Mouse (Mus musculus): ENCODE data around the gene Zfp740. TPM values are rescaled to one million over a fixed set of nuclear protein-coding genes. Genes with fewer than 3 reads are reported as not detected.
A peak's percentile ranks its signal among the peaks of the same experiment; 100 is the strongest.
"Not testable (repeated sequence)": the region's sequence is repeated elsewhere in the genome, so short reads cannot be mapped to it uniquely, and the experiment has no call there.

The Zfp740 gene
- polyA plus RNA-seq, 1 experiment from 2014 or later: 52.7 TPM

DNA sequence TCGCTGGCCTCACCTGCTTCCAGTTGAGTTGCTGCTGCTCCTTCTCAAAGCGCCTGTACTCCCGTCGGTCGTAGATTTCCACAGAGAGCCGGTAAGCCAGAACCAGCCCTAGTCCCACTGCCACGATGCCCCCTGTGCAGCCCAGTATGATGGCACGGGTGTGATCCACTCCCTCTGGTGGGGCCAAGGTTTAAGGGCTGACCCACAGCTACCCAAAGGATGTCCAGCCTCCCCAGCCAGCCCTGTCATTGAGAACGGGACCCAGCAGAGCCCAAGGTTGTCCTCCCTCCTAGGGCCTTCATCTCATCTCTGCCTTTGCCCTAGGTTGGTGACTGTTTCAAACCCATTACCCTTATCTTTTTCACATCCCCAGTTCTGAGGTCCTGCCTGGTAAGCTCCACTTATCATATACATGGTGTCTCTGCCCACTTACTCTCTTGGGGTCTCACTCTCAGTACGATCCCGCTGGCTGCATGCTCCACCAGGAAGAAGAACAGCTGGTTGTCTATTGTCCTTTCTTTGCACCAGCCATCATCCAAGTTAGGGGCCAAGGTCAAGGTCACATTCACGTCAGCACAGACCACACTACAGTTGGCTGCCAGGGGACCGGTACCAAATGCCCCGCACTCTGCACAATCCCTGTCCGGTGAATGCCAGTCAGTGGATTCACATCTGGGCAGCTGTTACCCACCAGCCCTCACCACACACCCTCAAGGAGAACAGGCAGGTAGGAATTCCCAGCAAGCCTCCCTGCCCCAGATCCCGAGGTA, 13.6 kb downstream of the Zfp740 start:
- 79% methylated on average over 16 of the region's 16 CpGs for WGBS
- H3K4me1 ChIP-seq (replicated peaks): no peaks in the 10 kb centered on the region
- H3K27me3 ChIP-seq: no peaks in the 10 kb centered on the region
- ATAC-seq (ENCODE audit: low FRiP score, low read depth): no peak
- H3K9me3 ChIP-seq: no peaks in the 10 kb centered on the region
- H3K27ac ChIP-seq (replicated peaks): no peak overlapping the region
- no peak overlapping the region for H3K9ac ChIP-seq
- no peak overlapping the region for H3K4me3 ChIP-seq
- H3K4me2 ChIP-seq: no peak overlapping the region
- peaks cover 37% of the 10 kb centered on the region for H3K36me3 ChIP-seq

DNA sequence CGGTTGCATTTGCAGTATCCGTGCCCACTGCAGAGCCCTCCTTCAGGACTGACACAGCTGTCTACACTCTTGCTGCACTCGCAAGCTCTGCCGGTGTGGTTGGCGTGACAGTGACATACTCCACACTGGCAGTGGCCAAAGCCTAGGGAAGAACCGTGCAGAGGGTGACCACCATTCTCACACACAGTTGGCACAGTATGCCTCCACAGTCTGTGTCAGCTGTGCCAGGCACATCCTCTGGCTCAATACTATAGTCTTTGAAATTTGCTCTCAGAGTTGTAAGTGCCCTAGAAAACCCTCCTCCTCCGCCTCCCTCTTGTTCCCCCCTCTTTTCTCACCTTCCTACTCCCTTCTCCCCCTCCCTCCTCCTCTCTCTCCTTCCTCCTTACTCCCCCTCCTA, 14.3 kb downstream of the Zfp740 start:
- H3K27me3 ChIP-seq: 0 out of 2 replicates have a peak, but pooled peaks cover 3% of the 10 kb centered on the region
- ATAC-seq (ENCODE audit: low FRiP score, low read depth): no peak

DNA sequence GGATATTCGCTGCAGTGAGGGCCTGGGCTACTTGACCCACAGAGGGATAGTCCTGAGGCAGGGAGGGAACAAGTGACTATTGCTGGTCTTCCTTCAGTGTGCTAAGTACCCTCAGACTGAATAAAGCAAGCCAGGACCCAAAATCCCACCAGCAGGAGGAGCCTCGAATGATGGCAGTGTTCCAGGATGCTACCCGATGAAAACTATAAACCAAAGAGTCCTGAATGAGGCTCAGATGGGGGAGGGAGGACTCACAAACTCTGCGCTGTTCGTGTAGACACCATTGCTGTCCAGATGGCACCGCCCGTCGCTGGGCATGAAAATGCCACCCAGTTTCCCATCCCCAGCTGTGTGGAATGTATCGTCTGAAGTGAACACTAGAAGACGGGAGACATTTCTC, 19.3 kb downstream of the Zfp740 start:
- Histone ChIP-seq H3K9me3 (no peaks in the 10 kb centered on the region), H3K4me3 (no peak overlapping the region), H3K27ac (replicated peaks) (no peak overlapping the region), H3K27me3 (peaks cover 28% of the 10 kb centered on the region), H3K36me3 (no peaks in the 10 kb centered on the region), H3K9ac (no peak overlapping the region), H3K4me1 (replicated peaks) (peaks cover 12% of the 10 kb centered on the region), H3K4me2 (no peak overlapping the region)
- WGBS: 55% methylated on average over 10 of the region's 10 CpGs
- ATAC-seq (ENCODE audit: low FRiP score, low read depth): no peak

More for the DNA sequence above, 14.3 kb downstream of the Zfp740 start:
- H3K9ac ChIP-seq: no peak overlapping the region
- WGBS: 85% methylated on average over 7 of the region's 7 CpGs
- H3K4me1 ChIP-seq (replicated peaks): no peaks in the 10 kb centered on the region
- H3K27ac ChIP-seq (replicated peaks): no peak overlapping the region
- no peak overlapping the region for H3K4me3 ChIP-seq
- no peak overlapping the region for H3K4me2 ChIP-seq
- H3K9me3 ChIP-seq: no peaks in the 10 kb centered on the region
- H3K36me3 ChIP-seq: peaks cover 30% of the 10 kb centered on the region

DNA sequence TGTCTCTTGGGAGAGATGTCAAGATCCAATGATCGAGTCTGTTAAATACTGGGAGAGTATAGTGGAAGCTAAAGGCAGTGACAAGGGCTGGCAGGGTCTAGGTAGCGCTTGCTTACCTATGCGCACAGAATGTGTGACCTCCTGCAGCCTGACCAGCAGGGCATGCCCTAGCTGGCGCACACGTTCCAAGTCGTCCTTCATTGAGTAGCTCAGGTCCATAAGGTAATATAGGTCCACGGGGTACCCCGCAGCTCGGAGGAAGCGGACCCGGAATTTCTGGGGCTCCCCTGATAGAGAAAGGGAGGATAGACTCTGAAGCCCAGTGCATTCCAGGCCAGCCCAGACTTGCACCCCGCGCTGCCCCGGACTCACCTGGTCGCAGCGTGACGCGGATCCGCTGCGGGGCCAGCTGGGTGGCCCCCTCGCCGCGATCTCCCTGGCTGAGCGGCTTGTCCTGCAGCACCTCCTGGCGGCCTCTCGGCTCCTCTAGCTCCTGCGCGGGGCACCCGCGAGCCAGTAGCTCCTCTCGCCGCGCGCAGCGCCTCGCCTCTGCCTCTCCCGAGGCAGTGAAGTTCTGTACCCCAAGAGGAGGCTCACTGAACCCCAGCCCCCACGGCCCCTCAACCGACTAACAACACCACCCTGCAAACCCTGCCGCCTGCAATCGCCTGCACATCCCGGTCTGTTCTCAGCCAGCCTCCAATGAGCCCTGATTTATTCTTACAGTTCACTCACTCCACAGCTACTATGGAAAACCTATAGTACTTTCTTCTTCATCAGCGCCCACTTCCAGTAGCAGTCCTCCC, 21.3 kb downstream of the Zfp740 start:
- H3K27me3 ChIP-seq: peaks cover 28% of the 10 kb centered on the region
- H3K4me2 ChIP-seq: peak overlapping the region; percentile 90
- H3K27ac ChIP-seq (replicated peaks): no peak overlapping the region
- 2% methylated on average over 43 of the region's 43 CpGs for WGBS
- peak; percentile 87 for ATAC-seq (ENCODE audit: low FRiP score, low read depth)
- H3K9me3 ChIP-seq: no peaks in the 10 kb centered on the region
- H3K4me3 ChIP-seq: peak overlapping the region; percentile 41
- peak overlapping the region; percentile 35 for H3K9ac ChIP-seq
- H3K4me1 ChIP-seq (replicated peaks): peaks cover 12% of the 10 kb centered on the region
- H3K36me3 ChIP-seq: no peaks in the 10 kb centered on the region

DNA sequence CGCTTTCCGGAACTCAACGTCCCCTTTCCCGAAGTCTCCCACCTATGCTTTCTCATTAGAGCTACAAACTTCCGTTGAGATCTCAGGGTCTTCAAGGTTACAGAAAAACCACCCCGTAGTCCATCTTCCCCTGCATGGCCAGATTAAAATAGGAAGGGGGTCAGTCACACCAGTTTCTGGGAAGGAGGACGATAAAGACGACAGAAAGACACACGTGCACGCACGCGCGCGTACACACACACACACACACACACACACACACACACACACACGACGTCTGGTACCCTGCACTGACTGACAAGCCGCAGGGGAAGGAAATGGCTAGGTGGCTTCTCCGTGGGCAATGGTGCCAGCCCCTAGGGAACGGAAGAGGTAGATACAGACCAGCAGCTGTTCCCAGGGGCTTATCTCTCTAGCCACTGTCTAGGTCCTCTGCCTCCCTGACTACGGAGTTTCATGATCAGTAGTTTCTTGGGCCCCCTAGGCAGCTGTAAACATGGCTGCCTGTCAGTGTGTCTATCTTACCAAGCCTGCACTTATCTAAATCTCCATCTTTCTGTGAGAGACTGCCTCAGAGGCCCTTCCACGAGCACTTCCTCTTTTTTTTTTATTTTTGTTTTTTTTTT, 22.1 kb downstream of the Zfp740 start:
- Histone ChIP-seq H3K4me2 (peak overlapping the region; percentile 90), H3K9me3 (no peaks in the 10 kb centered on the region), H3K4me1 (replicated peaks) (peaks cover 12% of the 10 kb centered on the region), H3K27me3 (peaks cover 28% of the 10 kb centered on the region), H3K36me3 (no peaks in the 10 kb centered on the region), H3K9ac (0 out of 2 replicates have a peak overlapping the region, but pooled peaks have one; percentile 35), H3K4me3 (peak overlapping the region; percentile 41), H3K27ac (replicated peaks) (no peak overlapping the region)
- 21% methylated on average over 19 of the region's 21 CpGs for WGBS
- ATAC-seq (ENCODE audit: low FRiP score, low read depth): peak; percentile 31; the same call in 1 of the 2 replicates

DNA sequence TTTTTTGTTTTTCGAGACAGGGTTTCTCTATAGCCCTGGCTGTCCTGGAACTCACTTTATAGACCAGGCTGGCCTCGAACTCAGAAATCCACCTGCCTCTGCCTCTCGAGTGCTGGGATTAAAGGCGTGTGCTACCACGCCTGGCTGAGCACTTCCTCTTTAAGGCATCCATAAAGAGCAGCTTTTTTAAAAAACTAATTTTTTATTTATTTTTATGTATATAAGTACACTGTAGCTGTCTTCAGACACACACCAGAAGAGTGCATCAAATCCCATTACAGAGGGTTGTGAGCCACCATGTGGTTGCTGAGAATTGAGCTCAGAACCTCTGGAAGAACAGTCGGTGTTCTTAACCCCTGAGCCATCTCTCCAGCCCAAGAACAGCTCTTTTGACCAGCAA, 22.6 kb downstream of the Zfp740 start:
- H3K27ac ChIP-seq (replicated peaks); H3K4me3 ChIP-seq; H3K36me3 ChIP-seq; H3K9ac ChIP-seq; H3K4me2 ChIP-seq; H3K9me3 ChIP-seq; ATAC-seq (ENCODE audit: low FRiP score, low read depth): not testable (repeated sequence)
- H3K4me1 ChIP-seq (replicated peaks): peaks cover 12% of the 10 kb centered on the region
- 80% methylated on average over 6 of the region's 6 CpGs for WGBS
- peaks cover 28% of the 10 kb centered on the region for H3K27me3 ChIP-seq

DNA sequence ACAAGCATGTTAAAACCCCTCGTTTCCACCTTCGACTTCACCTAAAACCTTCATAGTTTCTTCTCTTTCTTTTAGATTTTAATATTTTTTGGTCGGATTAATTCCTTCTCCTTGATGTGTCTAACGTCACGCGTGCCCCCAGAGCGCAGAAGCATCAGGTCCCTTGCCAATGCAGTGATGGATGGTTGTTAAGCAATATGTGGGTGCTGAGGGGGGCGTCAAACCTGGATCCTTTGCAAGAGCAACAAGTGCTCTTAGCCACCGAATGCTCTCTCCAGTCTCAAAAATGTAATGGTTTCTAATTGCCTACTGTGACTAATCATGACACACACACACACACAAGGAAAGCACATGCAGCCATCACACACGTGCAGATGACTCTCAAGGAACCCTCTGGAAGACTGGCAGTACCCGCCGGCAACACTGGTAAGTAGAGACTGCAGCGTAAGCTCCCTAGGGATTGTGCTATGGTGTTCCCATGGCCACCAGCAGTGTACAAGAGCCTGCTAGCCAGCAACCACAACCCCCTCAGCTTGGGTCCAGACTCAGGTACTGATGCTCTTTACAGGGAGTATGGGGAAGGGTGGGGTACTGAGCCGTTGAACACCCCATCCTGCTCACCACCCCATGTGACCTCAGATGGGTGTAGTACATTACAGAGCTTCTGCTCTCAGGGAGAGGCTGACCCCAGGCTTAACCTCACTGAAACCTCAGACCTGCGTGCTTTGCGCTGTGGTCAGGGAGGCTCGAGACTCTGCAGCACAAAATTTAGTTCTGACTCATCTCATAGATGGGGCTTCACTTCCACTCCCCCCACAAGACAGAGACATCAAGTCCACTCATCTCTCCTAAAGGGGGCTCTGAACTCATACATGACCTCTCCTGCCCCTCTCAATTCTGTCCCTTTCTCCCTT, 27.6 kb downstream of the Zfp740 start:
- no peak for ATAC-seq (ENCODE audit: low FRiP score, low read depth)
- Histone ChIP-seq H3K9ac (no peak overlapping the region), H3K4me2 (no peak overlapping the region), H3K9me3 (no peaks in the 10 kb centered on the region), H3K27me3 (peaks cover 3% of the 10 kb centered on the region; the same call in 1 of the 2 replicates), H3K36me3 (no peaks in the 10 kb centered on the region), H3K4me1 (replicated peaks) (no peaks in the 10 kb centered on the region), H3K4me3 (no peak overlapping the region), H3K27ac (replicated peaks) (no peak overlapping the region)
- WGBS: 79% methylated on average over 17 of the region's 17 CpGs

DNA sequence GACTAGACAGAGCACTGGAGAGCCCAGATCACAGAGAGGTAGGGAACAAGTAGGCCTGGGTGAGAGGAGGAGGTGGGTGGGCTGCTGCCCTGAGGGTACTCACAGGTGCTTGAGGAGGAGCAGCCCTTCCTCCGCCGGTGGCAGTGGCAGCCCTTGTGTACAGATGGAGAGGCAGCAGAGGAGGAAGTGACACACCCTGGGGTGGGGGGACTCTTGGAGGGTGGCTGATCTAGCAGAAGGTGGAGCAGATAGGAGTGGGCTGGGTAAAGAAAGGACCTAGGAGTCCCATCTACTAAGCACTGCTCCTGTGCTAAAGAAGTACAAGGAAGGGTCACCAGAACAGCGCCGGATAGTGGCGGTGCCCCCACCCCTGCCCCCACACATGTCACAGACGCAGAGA, 28.7 kb downstream of the Zfp740 start, which contains the start of gene Itgb7:
TSS of gene Itgb7 (minus strand) at position 197 of the 400 bp plus-strand sequence.
- Histone ChIP-seq H3K27ac (replicated peaks) (no peak within 1 kb of the TSS), H3K4me2 (no peak within 1 kb of the TSS), H3K4me3 (no peak within 1 kb of the TSS), H3K27me3 (no peaks in the 10 kb centered on the region), H3K36me3 (no peaks in the 10 kb centered on the region), H3K9me3 (no peaks in the 10 kb centered on the region), H3K4me1 (replicated peaks) (no peaks in the 10 kb centered on the region), H3K9ac (no peak within 1 kb of the TSS)
- no peak for ATAC-seq (ENCODE audit: low FRiP score, low read depth)
- 57% methylated on average over 6 of the region's 6 CpGs for WGBS

DNA sequence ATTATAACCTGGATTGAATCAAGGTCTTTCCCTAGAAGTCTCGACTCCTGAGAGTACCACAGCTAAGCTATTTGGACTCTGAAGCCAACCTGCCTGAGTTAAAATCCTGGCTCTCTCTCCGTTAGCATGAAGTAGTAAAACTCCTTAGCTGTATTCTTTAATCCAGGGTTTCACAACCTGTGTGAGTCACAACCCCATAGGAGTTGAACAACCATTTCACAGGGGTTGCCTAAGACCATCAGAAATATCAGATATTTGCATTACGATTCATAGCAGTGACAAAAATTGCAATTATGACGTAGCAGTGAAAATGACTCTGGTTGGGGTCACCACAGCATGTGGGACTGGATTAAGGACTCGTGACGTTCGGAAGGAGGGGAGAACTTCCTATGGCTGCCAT, 29.7 kb downstream of the Zfp740 start:
- Histone ChIP-seq H3K9me3 (no peaks in the 10 kb centered on the region), H3K9ac (no peak overlapping the region), H3K4me3 (no peak overlapping the region), H3K36me3 (no peaks in the 10 kb centered on the region), H3K4me1 (replicated peaks) (no peaks in the 10 kb centered on the region), H3K4me2 (no peak overlapping the region), H3K27me3 (no peaks in the 10 kb centered on the region), H3K27ac (replicated peaks) (no peak overlapping the region)
- ATAC-seq (ENCODE audit: low FRiP score, low read depth): no peak
- WGBS: 88% methylated on average over 7 of the region's 7 CpGs

DNA sequence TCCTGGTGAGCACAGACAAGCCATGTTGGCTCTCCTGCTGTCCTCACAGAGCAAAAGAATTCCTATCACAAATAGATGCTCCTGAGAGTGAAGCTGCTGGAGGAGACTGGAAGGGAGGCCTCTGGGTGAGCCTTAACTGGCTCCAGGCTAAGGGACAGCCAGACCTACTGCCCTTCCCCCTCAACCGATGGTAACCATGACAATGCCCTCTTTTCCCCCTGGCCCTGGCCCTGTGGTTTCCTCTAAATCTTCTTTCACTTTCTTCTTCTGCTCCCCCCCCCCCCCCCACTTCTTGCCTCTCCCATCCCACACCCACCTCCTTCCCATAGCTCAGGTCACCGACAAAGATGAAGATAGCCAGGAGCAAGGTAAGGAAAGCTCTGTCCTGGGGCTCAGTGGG, 30.8 kb downstream of the Zfp740 start:
- Histone ChIP-seq H3K4me2 (no peak overlapping the region), H3K27ac (replicated peaks) (no peak overlapping the region), H3K4me3 (no peak overlapping the region), H3K9ac (no peak overlapping the region), H3K4me1 (replicated peaks) (no peaks in the 10 kb centered on the region), H3K27me3 (no peaks in the 10 kb centered on the region), H3K9me3 (no peaks in the 10 kb centered on the region), H3K36me3 (no peaks in the 10 kb centered on the region)
- ATAC-seq (ENCODE audit: low FRiP score, low read depth): no peak
- WGBS: 30% methylated on average over 2 of the region's 2 CpGs

DNA sequence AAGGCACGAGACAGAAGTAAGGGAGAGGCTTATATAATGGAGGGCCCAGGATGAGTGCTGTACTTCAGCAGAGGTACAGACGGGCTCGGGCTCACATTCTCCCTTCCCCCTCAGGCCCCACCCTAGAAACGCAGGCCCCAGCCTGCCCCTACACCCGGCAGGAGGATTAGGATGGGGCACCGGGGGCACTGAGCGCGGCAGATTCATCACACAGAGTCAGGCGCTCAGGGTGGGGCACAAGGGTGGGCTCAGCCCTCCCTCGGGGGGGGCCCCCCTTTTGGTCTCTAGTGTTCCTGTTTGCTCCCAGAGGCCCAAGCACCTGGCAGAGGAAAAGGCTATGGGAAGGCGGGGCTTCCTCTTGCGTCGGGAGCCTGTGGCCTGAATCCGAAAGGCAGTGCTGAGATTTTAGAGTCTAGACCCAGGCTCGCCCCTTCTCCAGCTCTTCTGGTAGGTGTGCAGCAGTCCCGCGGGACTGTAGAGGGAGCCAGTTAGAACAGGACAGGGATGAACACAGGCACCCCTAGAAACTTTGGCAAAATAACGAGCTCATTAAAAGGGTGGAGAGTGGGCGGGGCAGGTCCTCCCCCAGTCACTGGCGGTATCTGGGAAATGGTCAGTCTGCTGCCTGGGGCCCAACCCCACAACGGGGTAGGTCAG, 32.5 kb downstream of the Zfp740 start:
- H3K4me2 ChIP-seq: no peak overlapping the region

More for the DNA sequence above, 32.5 kb downstream of the Zfp740 start:
- H3K36me3 ChIP-seq: no peaks in the 10 kb centered on the region
- H3K9me3 ChIP-seq: no peaks in the 10 kb centered on the region
- no peak overlapping the region for H3K9ac ChIP-seq
- H3K4me1 ChIP-seq (replicated peaks): no peaks in the 10 kb centered on the region
- no peak overlapping the region for H3K4me3 ChIP-seq
- ATAC-seq (ENCODE audit: low FRiP score, low read depth): no peak
- H3K27me3 ChIP-seq: 0 out of 2 replicates have a peak, but pooled peaks cover 4% of the 10 kb centered on the region
- H3K27ac ChIP-seq (replicated peaks): no peak overlapping the region
- 41% methylated on average over 21 of the region's 21 CpGs for WGBS
